Mouse (Mus musculus) megakaryocyte, embryonic 14.5 days (primary cell): ENCODE data around the gene Adgrg2. TPM values are rescaled to one million over a fixed set of nuclear protein-coding genes. Genes with fewer than 3 reads are reported as not detected.

Source experiments
- H3K27me3 ChIP-seq: replicated peaks from 2 replicates; pipeline ENCODE3; 2012; ENCODE audit warnings: inconsistent platforms
- H3K36me3 ChIP-seq: replicated peaks from 2 replicates; pipeline ENCODE3; 2012; ENCODE audit warnings: low read length, inconsistent platforms, mixed read lengths
- H3K4me1 ChIP-seq: 2 replicates; pipeline ENCODE4 v1.6.1; 2012; ENCODE audit warnings: inconsistent platforms
- H3K4me3 ChIP-seq: replicated peaks from 2 replicates; pipeline ENCODE3; 2012; ENCODE audit warnings: moderate library complexity, mild to moderate bottlenecking, inconsistent platforms
- H3K9me3 ChIP-seq: 2 replicates; pipeline ENCODE4 v1.6.1; 2012; ENCODE audit warnings: inconsistent platforms
- FLI1 ChIP-seq: IDR thresholded peaks from 2 replicates; pipeline ENCODE4 v1.6.1; 2012; ENCODE audit warnings: low read length, inconsistent platforms, mixed read lengths
- GATA1 ChIP-seq: IDR thresholded peaks from 3 replicates; pipeline ENCODE4 v1.6.1; 2012; ENCODE audit warnings: mixed read lengths, low read length, inconsistent platforms, borderline replicate concordance
- polyA plus RNA-seq: library from polyadenylated mRNA; stranded (reverse); fragments of >175 nt; gene quantifications from 2 replicates; pipeline ENCODE4 v1.2.3, GENCODE M21; 2012; ENCODE audit warnings: low replicate concordance; ENCODE audit not compliant: insufficient read depth

Gene Adgrg2
- polyA plus RNA-seq, 1 experiment = not detected

DNA sequence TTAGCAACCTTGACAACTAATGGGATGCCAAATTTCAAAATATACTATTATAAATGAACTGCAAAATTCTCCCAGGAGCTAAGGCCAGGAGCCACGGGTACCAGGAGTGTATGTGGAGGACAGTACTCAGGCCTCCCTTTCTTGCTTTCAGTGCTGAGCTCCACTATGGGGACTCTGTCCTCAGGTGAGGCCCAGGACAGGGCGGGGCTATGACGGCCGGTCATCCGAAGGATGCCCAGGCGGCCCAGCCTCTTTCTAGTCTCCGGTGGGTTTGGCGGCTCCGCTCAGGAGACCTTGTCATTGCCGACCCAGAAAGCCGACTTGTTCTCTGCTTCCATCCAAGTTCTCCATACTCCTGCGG is 111.2 kb downstream of the Adgrg2 start:
- TF ChIP-seq GATA1 (no peak), FLI1 (no peak)
- H3K27me3 ChIP-seq = peaks cover 6% of the 10 kb centered on the region

GRCm38 (mm10) chrX:160502048-160503041 is 111.9 kb downstream of the Adgrg2 start, which contains the start of gene Phka2:
Gene Phka2, plus strand, starts transcription at chrX:160502166.
- Histone ChIP-seq H3K4me3 (peak within 1 kb of the TSS; percentile 95), H3K4me1 (peaks cover 16% of the 10 kb centered on the region; the same call in 1 of the 2 replicates), H3K27me3 (peaks cover 6% of the 10 kb centered on the region), H3K9me3 (no peaks in the 10 kb centered on the region), H3K36me3 (peaks cover 8% of the 10 kb centered on the region)
- TF ChIP-seq FLI1 (no peak), GATA1 (no peak)

More for the DNA sequence above, 111.2 kb downstream of the Adgrg2 start:
- peak overlapping the region; percentile 95 for H3K4me3 ChIP-seq
- H3K9me3 ChIP-seq = no peaks in the 10 kb centered on the region
- H3K4me1 ChIP-seq = peaks cover 16% of the 10 kb centered on the region; the same call in 1 of the 2 replicates
- peaks cover 4% of the 10 kb centered on the region for H3K36me3 ChIP-seq

DNA sequence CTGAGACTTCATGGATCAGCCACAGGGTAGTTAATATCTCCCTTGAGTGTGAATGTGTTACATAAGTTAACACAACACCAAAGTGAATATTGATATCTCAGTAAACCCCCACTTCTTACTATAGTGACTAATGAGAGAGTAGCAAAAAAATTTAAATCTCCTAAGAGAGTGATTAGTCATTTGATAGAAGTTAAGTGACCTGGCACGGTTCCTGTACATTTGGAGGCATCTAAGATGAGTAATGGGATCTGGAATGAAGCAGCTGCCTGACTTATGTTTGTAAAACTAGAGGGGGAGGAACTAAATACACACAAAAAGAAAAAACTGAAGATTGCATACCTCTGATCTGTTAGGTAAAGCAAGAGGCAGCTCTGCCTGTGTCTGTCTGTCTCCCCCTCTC is 118.6 kb downstream of the Adgrg2 start:
- H3K36me3 ChIP-seq = peaks cover 12% of the 10 kb centered on the region
- TF ChIP-seq GATA1 = no peak
- TF ChIP-seq FLI1 = no peak
- H3K27me3 ChIP-seq = no peaks in the 10 kb centered on the region
- no peaks in the 10 kb centered on the region for H3K9me3 ChIP-seq
- peaks cover 39% of the 10 kb centered on the region for H3K4me1 ChIP-seq
- no peak overlapping the region for H3K4me3 ChIP-seq

GRCm38 (mm10) chrX:160510197-160510596 is 119.7 kb downstream of the Adgrg2 start:
- Histone ChIP-seq H3K4me1 (peaks cover 33% of the 10 kb centered on the region), H3K27me3 (no peaks in the 10 kb centered on the region)

DNA sequence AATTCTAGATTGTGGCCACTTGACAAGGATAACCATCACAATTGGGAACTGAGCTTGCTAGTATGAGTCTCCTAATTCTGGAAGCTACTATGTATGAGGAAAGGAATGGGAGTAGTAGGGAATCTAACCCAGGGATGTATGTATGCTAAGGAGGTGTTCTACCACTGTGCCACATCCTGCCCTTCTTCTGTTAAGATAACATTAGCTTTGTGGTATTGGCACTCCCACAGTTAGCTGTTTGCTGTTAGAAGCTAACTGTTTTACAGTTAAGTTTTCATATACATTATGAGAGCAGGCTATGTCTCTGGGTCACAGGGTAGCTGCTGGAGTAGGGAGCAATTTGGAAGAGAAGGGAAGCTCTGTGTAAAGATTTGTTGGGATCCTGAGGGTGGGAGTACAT is 125.5 kb downstream of the Adgrg2 start:
- no peak for TF ChIP-seq FLI1
- TF ChIP-seq GATA1 = no peak
- no peak overlapping the region for H3K4me3 ChIP-seq

More at GRCm38 (mm10) chrX:160510197-160510596, 119.7 kb downstream of the Adgrg2 start:
- Histone ChIP-seq H3K4me3 (no peak overlapping the region), H3K9me3 (no peaks in the 10 kb centered on the region), H3K36me3 (peaks cover 12% of the 10 kb centered on the region)
- TF ChIP-seq FLI1 (no peak), GATA1 (no peak)

DNA sequence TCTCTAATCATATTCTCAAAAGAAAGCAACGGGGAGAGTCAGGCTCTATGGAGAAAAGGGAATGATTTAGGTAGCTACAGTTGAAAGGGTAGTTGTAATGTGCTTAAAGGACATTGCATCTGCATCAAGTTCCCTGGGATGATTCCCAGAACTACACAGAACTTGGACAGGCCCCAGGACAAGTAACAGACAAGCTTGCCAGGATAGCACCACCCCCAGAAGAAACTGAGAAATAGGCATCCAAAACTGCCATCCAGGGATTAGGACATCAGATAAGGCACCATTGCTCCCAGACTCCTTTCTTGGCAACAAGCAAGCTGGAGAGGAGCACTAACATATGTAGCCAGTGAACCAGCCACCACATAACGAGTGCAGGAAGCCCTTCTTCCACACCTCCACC is 152.3 kb downstream of the Adgrg2 start:
- no peaks in the 10 kb centered on the region for H3K9me3 ChIP-seq
- no peak overlapping the region for H3K4me3 ChIP-seq
- TF ChIP-seq FLI1 (no peak), GATA1 (no peak)
- H3K4me1 ChIP-seq = no peaks in the 10 kb centered on the region
- H3K27me3 ChIP-seq = no peaks in the 10 kb centered on the region
- peaks cover 63% of the 10 kb centered on the region for H3K36me3 ChIP-seq

More for the DNA sequence above, 125.5 kb downstream of the Adgrg2 start:
- H3K9me3 ChIP-seq = no peaks in the 10 kb centered on the region
- H3K36me3 ChIP-seq = peaks cover 4% of the 10 kb centered on the region
- peaks cover 37% of the 10 kb centered on the region for H3K4me1 ChIP-seq
- H3K27me3 ChIP-seq = no peaks in the 10 kb centered on the region

Other genes with a start within 250 kb of the Adgrg2 start
- gene Phka2, start 111.5 kb downstream of the Adgrg2 start, polyA plus RNA-seq = 1.8 and 5.5 TPM in 2 replicates